Mouse (Mus musculus) heart, embryonic 16.5 days (tissue): ENCODE results near the gene Gm14597. TPM values are rescaled to one million over a fixed set of nuclear protein-coding genes. Genes with fewer than 3 reads are reported as not detected.
"Not testable (repeated sequence)": the region's sequence is repeated elsewhere in the genome, so short reads cannot be mapped to it uniquely, and the experiment has no call there.

Experiments used
- ATAC-seq: fragments of 200-750 bp; cut with Nextera tagmentation; replicated peaks from 2 replicates; pipeline ENCODE4 v1.8.0; 2017; ENCODE audit warnings: moderate number of reproducible peaks; ENCODE audit not compliant: insufficient read depth, low FRiP score; ENCODE audit errors: extremely low read depth
- H3K27ac ChIP-seq: fragments of 300-500 bp; sonication (generic); 2 replicates; pipeline ENCODE4 v1.5.1; 2014; ENCODE audit warnings: mild to moderate bottlenecking, low read length, control low read depth, moderate library complexity
- H3K27me3 ChIP-seq: fragments of 300-500 bp; sonication (generic); 2 replicates; pipeline ENCODE4 v1.6.1; 2014; ENCODE audit warnings: low read length, mixed read lengths; ENCODE audit not compliant: control insufficient read depth, insufficient read depth
- H3K36me3 ChIP-seq: fragments of 300-500 bp; sonication (generic); 2 replicates; pipeline ENCODE4 v1.6.1; 2014; ENCODE audit not compliant: control insufficient read depth, insufficient read depth
- H3K4me1 ChIP-seq: fragments of 300-500 bp; sonication (generic); 2 replicates; pipeline ENCODE4 v1.6.1; 2014; ENCODE audit warnings: low read length, mixed read lengths; ENCODE audit not compliant: control insufficient read depth, insufficient read depth
- H3K4me2 ChIP-seq: fragments of 300-500 bp; sonication (generic); 2 replicates; pipeline ENCODE4 v1.6.1; 2014; ENCODE audit warnings: low read depth, mild to moderate bottlenecking, control low read depth, low read length
- H3K4me3 ChIP-seq: fragments of 300-500 bp; sonication (generic); 2 replicates; pipeline ENCODE4 v1.5.1; 2014; ENCODE audit warnings: mild to moderate bottlenecking, control low read depth, low read length
- H3K9ac ChIP-seq: fragments of 300-500 bp; sonication (generic); 2 replicates; pipeline ENCODE4 v1.6.1; 2014; ENCODE audit warnings: low read length, control low read depth
- H3K9me3 ChIP-seq: fragments of 300-500 bp; sonication (generic); replicated peaks from 2 replicates; pipeline ENCODE4 v1.6.1; 2016; ENCODE audit warnings: low read length; ENCODE audit not compliant: control insufficient read depth
- WGBS: fragments of 180-500 bp; shearing (Covaris S2); extraction: QIAGEN DNeasy Blood & Tissue Kit; methylation state at CpG from one replicate; pipeline ENCODE4 v1.1.7; 2014; 5-methylcytosine and 5-hydroxymethylcytosine counted together
- polyA plus RNA-seq: library from polyadenylated mRNA; unstranded; fragments of >200 nt; fragmentation: Nextera tagmentation; extraction: Ambion mirVana; gene quantifications from 2 replicates; pipeline ENCODE4 v1.2.1, GENCODE M21; 2015

Gm14597 gene
- polyA plus RNA-seq, 1 experiment from 2014 or later = not detected

- Histone ChIP-seq H3K4me1 (no peaks in the 10 kb centered on the region), H3K4me2 (peak within 1 kb of the TSS; percentile 69), H3K4me3 (peak within 1 kb of the TSS; percentile 60), H3K36me3 (no peaks in the 10 kb centered on the region), H3K27ac (peak within 1 kb of the TSS; percentile 73), H3K9me3 (no peaks in the 10 kb centered on the region), H3K27me3 (no peaks in the 10 kb centered on the region), H3K9ac (peak within 1 kb of the TSS; percentile 75)
- peak; percentile 85 for ATAC-seq
- 20% methylated on average over 20 of the region's 20 CpGs for WGBS
These were observed 1.3 kb downstream of the Gm14597 start, which contains the start of gene Rtl8c for GRCm38 (mm10) chrX:53607242-53608121. TSS of gene Rtl8c (plus strand) at chrX:53608032.

- H3K4me2 ChIP-seq, H3K27me3 ChIP-seq, H3K36me3 ChIP-seq, H3K4me1 ChIP-seq, H3K27ac ChIP-seq, H3K4me3 ChIP-seq, H3K9ac ChIP-seq, ATAC-seq, H3K9me3 ChIP-seq: not testable (repeated sequence)
- 29% methylated on average over 1 of the region's 1 CpGs for WGBS
These were observed 2.6 kb downstream of the Gm14597 start for GRCm38 (mm10) chrX:53606176-53606575.

- not testable (repeated sequence) for ATAC-seq, H3K27ac ChIP-seq, H3K4me3 ChIP-seq, H3K9ac ChIP-seq, H3K36me3 ChIP-seq, H3K4me2 ChIP-seq, H3K27me3 ChIP-seq, H3K9me3 ChIP-seq, H3K4me1 ChIP-seq
- WGBS = 50% methylated on average over 2 of the region's 2 CpGs
These were observed 8.8 kb downstream of the Gm14597 start for GRCm38 (mm10) chrX:53599993-53600392.

GRCm38 (mm10) chrX:53583404-53583803, 25.4 kb downstream of the Gm14597 start:
- 60% methylated on average over 4 of the region's 4 CpGs for WGBS

GRCm38 (mm10) chrX:53581407-53581806, 27.4 kb downstream of the Gm14597 start:
- not testable (repeated sequence) for H3K4me2 ChIP-seq, H3K4me1 ChIP-seq, H3K27me3 ChIP-seq, ATAC-seq, H3K36me3 ChIP-seq, H3K4me3 ChIP-seq, H3K9me3 ChIP-seq, H3K9ac ChIP-seq, H3K27ac ChIP-seq
- 77% methylated on average over 2 of the region's 4 CpGs for WGBS

More at GRCm38 (mm10) chrX:53583404-53583803, 25.4 kb downstream of the Gm14597 start:
- H3K4me3 ChIP-seq, H3K27ac ChIP-seq, H3K4me2 ChIP-seq, H3K4me1 ChIP-seq, H3K9me3 ChIP-seq, H3K27me3 ChIP-seq, H3K36me3 ChIP-seq, ATAC-seq, H3K9ac ChIP-seq: not testable (repeated sequence)

GRCm38 (mm10) chrX:53579311-53579710, 29.5 kb downstream of the Gm14597 start:
- 88% methylated on average over 1 of the region's 1 CpGs for WGBS
- no peak for ATAC-seq
- Histone ChIP-seq H3K4me1 (no peaks in the 10 kb centered on the region), H3K4me2 (no peak overlapping the region), H3K36me3 (no peaks in the 10 kb centered on the region), H3K27ac (no peak overlapping the region), H3K9ac (no peak overlapping the region), H3K27me3 (no peaks in the 10 kb centered on the region), H3K9me3 (no peaks in the 10 kb centered on the region), H3K4me3 (no peak overlapping the region)

Other genes with a start within 250 kb of the Gm14597 start
- gene Mospd1, start 238.5 kb downstream of the Gm14597 start, polyA plus RNA-seq = 56.9 and 71.6 TPM in 2 replicates
- gene Etd, start 174.1 kb downstream of the Gm14597 start, polyA plus RNA-seq = not detected in 2 replicates
- 43.8 and 46.4 TPM in 2 replicates for gene Rtl8c, start 947 bp downstream of the Gm14597 start, polyA plus RNA-seq
- gene Rtl8a, start 34.7 kb upstream of the Gm14597 start, polyA plus RNA-seq = 99.3 and 105 TPM in 2 replicates
- 77.3 and 84.1 TPM in 2 replicates for gene Rtl8b, start 61.4 kb upstream of the Gm14597 start, polyA plus RNA-seq
- gene 4930502E18Rik, start 115.8 kb upstream of the Gm14597 start, polyA plus RNA-seq = 0.20 and 0.37 TPM in 2 replicates
- not detected in 2 replicates for gene 1700013H16Rik, start 148.9 kb upstream of the Gm14597 start, polyA plus RNA-seq
- not detected in 2 replicates for gene Zfp36l3, start 167.4 kb upstream of the Gm14597 start, polyA plus RNA-seq
- 2.7 and 3.2 TPM in 2 replicates for gene Xlr, start 188.7 kb upstream of the Gm14597 start, polyA plus RNA-seq